Mouse (Mus musculus): ENCODE measurements around the gene Lama5. TPM values are rescaled to one million over a fixed set of nuclear protein-coding genes. Genes with fewer than 3 reads are reported as not detected.

Gene Lama5
- polyA plus RNA-seq, 1 experiment from 2014 or later = 28.2 TPM

GRCm38 (mm10) chr2:180233101-180233904 is 7.6 kb upstream of the Lama5 start:
- WGBS = 89% methylated on average over 7 of the region's 7 CpGs
- H3K4me1 ChIP-seq (ENCODE audit: control insufficient read depth, insufficient read depth, low read length) = peaks cover 19% of the 10 kb centered on the region

GRCm38 (mm10) chr2:180230482-180230881 is 4.8 kb upstream of the Lama5 start:
- Histone ChIP-seq H3K4me3 (ENCODE audit: low read depth, low read length) (no peak overlapping the region), H3K36me3 (ENCODE audit: control insufficient read depth, insufficient read depth, low read length) (no peaks in the 10 kb centered on the region), H3K9me3 (ENCODE audit: control insufficient read depth, low read length) (no peaks in the 10 kb centered on the region), H3K4me1 (ENCODE audit: control insufficient read depth, insufficient read depth, low read length) (peaks cover 30% of the 10 kb centered on the region), H3K9ac (ENCODE audit: low read depth, low read length) (no peak overlapping the region), H3K27ac (replicated peaks; ENCODE audit: low read depth, low read length) (no peak overlapping the region), H3K4me2 (ENCODE audit: low read depth, low read length) (no peak overlapping the region), H3K27me3 (replicated peaks; ENCODE audit: control insufficient read depth, insufficient read depth, low read length) (peaks cover 18% of the 10 kb centered on the region)
- WGBS = 53% methylated on average over 4 of the region's 4 CpGs
- ATAC-seq (ENCODE audit: low read depth) = no peak
- DNase-seq (ENCODE audit: low spot score) = no peak

More at GRCm38 (mm10) chr2:180233101-180233904, 7.6 kb upstream of the Lama5 start:
- Histone ChIP-seq H3K36me3 (ENCODE audit: control insufficient read depth, insufficient read depth, low read length) (no peaks in the 10 kb centered on the region), H3K4me2 (ENCODE audit: low read depth, low read length) (no peak overlapping the region), H3K27ac (replicated peaks; ENCODE audit: low read depth, low read length) (no peak overlapping the region), H3K9me3 (ENCODE audit: control insufficient read depth, low read length) (no peaks in the 10 kb centered on the region), H3K27me3 (replicated peaks; ENCODE audit: control insufficient read depth, insufficient read depth, low read length) (no peaks in the 10 kb centered on the region), H3K9ac (ENCODE audit: low read depth, low read length) (no peak overlapping the region), H3K4me3 (ENCODE audit: low read depth, low read length) (no peak overlapping the region)
- DNase-seq (ENCODE audit: low spot score) (no peak), ATAC-seq (ENCODE audit: low read depth) (no peak)

- Histone ChIP-seq H3K4me2 (ENCODE audit: low read depth, low read length) (no peak overlapping the region), H3K9me3 (ENCODE audit: control insufficient read depth, low read length) (no peaks in the 10 kb centered on the region), H3K27me3 (replicated peaks; ENCODE audit: control insufficient read depth, insufficient read depth, low read length) (peaks cover 31% of the 10 kb centered on the region), H3K36me3 (ENCODE audit: control insufficient read depth, insufficient read depth, low read length) (no peaks in the 10 kb centered on the region), H3K27ac (replicated peaks; ENCODE audit: low read depth, low read length) (no peak overlapping the region), H3K4me3 (ENCODE audit: low read depth, low read length) (no peak overlapping the region), H3K4me1 (ENCODE audit: control insufficient read depth, insufficient read depth, low read length) (peaks cover 17% of the 10 kb centered on the region), H3K9ac (ENCODE audit: low read depth, low read length) (no peak overlapping the region)
- 69% methylated on average over 3 of the region's 3 CpGs for WGBS
- ATAC-seq (ENCODE audit: low read depth) (no peak), DNase-seq (ENCODE audit: low spot score) (no peak)
These were observed 3.5 kb upstream of the Lama5 start for GRCm38 (mm10) chr2:180229129-180229528.

GRCm38 (mm10) chr2:180228592-180228991 is 2.9 kb upstream of the Lama5 start:
- ATAC-seq (ENCODE audit: low read depth) (no peak), DNase-seq (ENCODE audit: low spot score) (peak; percentile 82)
- WGBS = 64% methylated on average over 7 of the region's 7 CpGs
- Histone ChIP-seq H3K27me3 (replicated peaks; ENCODE audit: control insufficient read depth, insufficient read depth, low read length) (peaks cover 33% of the 10 kb centered on the region), H3K36me3 (ENCODE audit: control insufficient read depth, insufficient read depth, low read length) (no peaks in the 10 kb centered on the region), H3K4me1 (ENCODE audit: control insufficient read depth, insufficient read depth, low read length) (peaks cover 17% of the 10 kb centered on the region), H3K27ac (replicated peaks; ENCODE audit: low read depth, low read length) (peak overlapping the region; percentile 54), H3K9me3 (ENCODE audit: control insufficient read depth, low read length) (no peaks in the 10 kb centered on the region), H3K9ac (ENCODE audit: low read depth, low read length) (no peak overlapping the region), H3K4me3 (ENCODE audit: low read depth, low read length) (no peak overlapping the region), H3K4me2 (ENCODE audit: low read depth, low read length) (no peak overlapping the region)

GRCm38 (mm10) chr2:180228060-180228458 is 2.4 kb upstream of the Lama5 start:
- no peak for DNase-seq (ENCODE audit: low spot score)
- Histone ChIP-seq H3K4me1 (ENCODE audit: control insufficient read depth, insufficient read depth, low read length) (peaks cover 17% of the 10 kb centered on the region), H3K27me3 (replicated peaks; ENCODE audit: control insufficient read depth, insufficient read depth, low read length) (peaks cover 33% of the 10 kb centered on the region), H3K9me3 (ENCODE audit: control insufficient read depth, low read length) (no peaks in the 10 kb centered on the region), H3K27ac (replicated peaks; ENCODE audit: low read depth, low read length) (peak overlapping the region; percentile 54), H3K36me3 (ENCODE audit: control insufficient read depth, insufficient read depth, low read length) (no peaks in the 10 kb centered on the region), H3K4me2 (ENCODE audit: low read depth, low read length) (peak overlapping the region; percentile 46; the same call in 1 of the 2 replicates), H3K9ac (ENCODE audit: low read depth, low read length) (peak overlapping the region; percentile 10; the same call in 1 of the 2 replicates), H3K4me3 (ENCODE audit: low read depth, low read length) (no peak overlapping the region)
- WGBS = 47% methylated on average over 6 of the region's 6 CpGs
- no peak for ATAC-seq (ENCODE audit: low read depth)

GRCm38 (mm10) chr2:180227262-180228059 is 1.8 kb upstream of the Lama5 start:
- H3K27ac ChIP-seq (replicated peaks; ENCODE audit: low read depth, low read length) = peak overlapping the region; percentile 8; the same call in 1 of the 2 replicates
- H3K9ac ChIP-seq (ENCODE audit: low read depth, low read length) = peak overlapping the region; percentile 10; the same call in 1 of the 2 replicates
- 2% methylated on average over 19 of the region's 21 CpGs for WGBS
- no peaks in the 10 kb centered on the region for H3K9me3 ChIP-seq (ENCODE audit: control insufficient read depth, low read length)
- peak overlapping the region; percentile 46 for H3K4me2 ChIP-seq (ENCODE audit: low read depth, low read length)
- peaks cover 33% of the 10 kb centered on the region for H3K27me3 ChIP-seq (replicated peaks; ENCODE audit: control insufficient read depth, insufficient read depth, low read length)
- DNase-seq (ENCODE audit: low spot score) (peak; percentile 89), ATAC-seq (ENCODE audit: low read depth) (peak; percentile 77)
- no peaks in the 10 kb centered on the region for H3K36me3 ChIP-seq (ENCODE audit: control insufficient read depth, insufficient read depth, low read length)
- peak overlapping the region; percentile 14; the same call in 1 of the 2 replicates for H3K4me3 ChIP-seq (ENCODE audit: low read depth, low read length)
- peaks cover 17% of the 10 kb centered on the region for H3K4me1 ChIP-seq (ENCODE audit: control insufficient read depth, insufficient read depth, low read length)

- H3K9ac ChIP-seq (ENCODE audit: low read depth, low read length) = peak overlapping the region; percentile 65
- ATAC-seq (ENCODE audit: low read depth) = peak; percentile 2; the same call in 1 of the 2 replicates
- no peak for DNase-seq (ENCODE audit: low spot score)
- no peaks in the 10 kb centered on the region for H3K9me3 ChIP-seq (ENCODE audit: control insufficient read depth, low read length)
- 0% methylated on average over 36 of the region's 55 CpGs for WGBS
- H3K27ac ChIP-seq (replicated peaks; ENCODE audit: low read depth, low read length) = peak overlapping the region; percentile 63
- no peaks in the 10 kb centered on the region for H3K36me3 ChIP-seq (ENCODE audit: control insufficient read depth, insufficient read depth, low read length)
- peak overlapping the region; percentile 63 for H3K4me3 ChIP-seq (ENCODE audit: low read depth, low read length)
- H3K4me1 ChIP-seq (ENCODE audit: control insufficient read depth, insufficient read depth, low read length) = peaks cover 21% of the 10 kb centered on the region
- peaks cover 33% of the 10 kb centered on the region for H3K27me3 ChIP-seq (replicated peaks; ENCODE audit: control insufficient read depth, insufficient read depth, low read length)
- peak overlapping the region; percentile 97 for H3K4me2 ChIP-seq (ENCODE audit: low read depth, low read length)
These were observed 456 bp downstream of the Lama5 start for GRCm38 (mm10) chr2:180225044-180225761.

- Histone ChIP-seq H3K27ac (replicated peaks; ENCODE audit: low read depth, low read length) (peak overlapping the region; percentile 63), H3K4me2 (ENCODE audit: low read depth, low read length) (peak overlapping the region; percentile 97), H3K27me3 (replicated peaks; ENCODE audit: control insufficient read depth, insufficient read depth, low read length) (peaks cover 33% of the 10 kb centered on the region), H3K36me3 (ENCODE audit: control insufficient read depth, insufficient read depth, low read length) (no peaks in the 10 kb centered on the region), H3K4me1 (ENCODE audit: control insufficient read depth, insufficient read depth, low read length) (peaks cover 21% of the 10 kb centered on the region), H3K9ac (ENCODE audit: low read depth, low read length) (peak overlapping the region; percentile 65), H3K4me3 (ENCODE audit: low read depth, low read length) (peak overlapping the region; percentile 63), H3K9me3 (ENCODE audit: control insufficient read depth, low read length) (no peaks in the 10 kb centered on the region)
- DNase-seq (ENCODE audit: low spot score) = no peak
- no peak for ATAC-seq (ENCODE audit: low read depth)
- WGBS = 0% methylated on average over 11 of the region's 13 CpGs
These were observed 1.0 kb downstream of the Lama5 start for GRCm38 (mm10) chr2:180224647-180225043.
